Mouse (Mus musculus) monocyte, adult 5-6 weeks (primary cell): ENCODE data around the gene Nhsl1. TPM values are rescaled to one million over a fixed set of nuclear protein-coding genes. Genes with fewer than 3 reads are reported as not detected.
"Not testable (repeated sequence)": the region's sequence is repeated elsewhere in the genome, so short reads cannot be mapped to it uniquely, and the experiment has no call there.

ENCODE experiments used
- ATAC-seq: fragments of 153-309, 156-312 bp; replicated peaks from 2 replicates; pipeline ENCODE4 v1.8.0; 2017; ENCODE audit warnings: mild to moderate bottlenecking; ENCODE audit not compliant: low TSS enrichment, insufficient number of reproducible peaks, severe bottlenecking, poor library complexity, low FRiP score
- total RNA-seq: library from RNA; stranded (forward); fragments of 200-1000, 200-491, 200-594 nt; gene quantifications from 3 replicates; pipeline ENCODE4 v1.2.3, GENCODE M21; 2017

Gene Nhsl1
- total RNA-seq, 1 experiment from 2014 or later: 0.29 TPM

DNA sequence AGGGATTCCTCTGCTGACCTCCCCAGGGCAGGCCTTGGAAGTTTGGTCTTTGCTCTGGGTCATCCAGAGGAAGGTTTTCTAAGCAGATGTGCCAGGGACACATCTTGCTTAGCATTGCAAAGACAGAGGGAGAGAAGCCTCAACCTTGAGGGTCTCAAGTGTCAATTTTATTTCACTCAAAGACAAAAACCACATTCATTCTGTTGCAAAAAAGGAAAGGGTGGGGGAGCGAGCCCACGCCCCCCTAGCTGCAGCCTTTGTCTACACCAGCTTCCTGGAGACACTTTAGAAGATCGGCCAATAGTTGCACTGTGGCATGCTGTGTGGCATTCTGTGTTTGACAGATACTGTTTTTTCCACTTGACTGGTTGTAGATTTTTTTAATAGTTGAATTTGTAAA, 104.2 kb downstream of the Nhsl1 start:
- no peak for ATAC-seq

DNA sequence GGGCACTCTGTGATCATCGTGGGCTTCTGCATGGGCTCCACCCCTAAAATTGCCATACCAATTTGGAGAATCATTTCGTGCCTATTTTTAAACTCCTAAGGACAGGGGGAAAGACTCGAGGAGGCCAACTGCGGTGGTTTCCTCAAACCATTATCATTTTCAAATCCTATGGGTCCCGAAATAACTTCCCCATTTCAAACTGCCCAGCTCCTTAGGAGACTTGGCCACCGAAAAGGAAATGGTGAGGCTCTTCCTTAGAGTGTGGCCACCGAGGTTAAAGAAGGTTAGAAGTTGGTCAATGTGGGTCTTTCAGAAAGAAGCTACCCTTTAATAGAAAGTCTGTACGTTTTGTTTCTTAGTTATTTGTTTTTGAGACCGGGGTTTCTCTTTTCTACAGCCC, 104.8 kb downstream of the Nhsl1 start:
- ATAC-seq: no peak

DNA sequence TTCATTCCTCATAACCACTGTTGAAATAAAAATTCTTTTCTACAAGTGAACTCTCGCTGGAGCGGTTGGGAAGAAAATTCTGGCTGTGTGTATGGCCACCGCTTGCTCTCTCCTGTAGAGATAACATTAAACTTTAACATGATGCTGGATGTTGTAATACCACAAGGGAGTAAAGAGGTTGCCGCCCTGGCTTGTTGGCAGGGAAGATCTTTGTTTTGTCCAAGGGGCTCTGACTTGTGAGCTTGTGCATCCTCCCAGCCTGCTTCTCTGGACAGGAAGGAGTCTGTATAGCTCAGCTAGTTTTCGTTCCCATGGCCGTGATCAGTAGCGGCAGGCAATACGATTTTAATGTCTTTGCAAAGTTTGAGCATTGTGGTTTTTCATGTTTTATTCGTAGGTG, 109.1 kb downstream of the Nhsl1 start:
- ATAC-seq: no peak

DNA sequence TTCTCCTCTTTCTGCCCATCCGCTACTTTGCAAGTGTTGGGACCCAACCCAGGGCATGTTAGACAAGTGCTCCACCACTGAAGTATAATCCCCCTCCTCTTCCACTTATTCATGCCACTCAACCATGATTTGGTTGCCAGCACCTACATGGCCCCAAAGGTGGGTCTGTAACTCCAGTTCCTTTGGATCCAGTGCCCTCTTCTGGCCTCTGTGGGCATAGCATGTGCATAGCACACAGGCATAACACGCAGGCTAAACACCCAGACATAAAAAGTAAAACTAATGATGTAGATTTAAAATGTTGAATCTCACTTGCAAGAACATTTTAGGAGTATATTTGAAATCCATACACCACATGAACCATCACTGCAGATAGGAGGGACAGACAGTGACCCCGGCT, 110.7 kb downstream of the Nhsl1 start:
- no peak for ATAC-seq

DNA sequence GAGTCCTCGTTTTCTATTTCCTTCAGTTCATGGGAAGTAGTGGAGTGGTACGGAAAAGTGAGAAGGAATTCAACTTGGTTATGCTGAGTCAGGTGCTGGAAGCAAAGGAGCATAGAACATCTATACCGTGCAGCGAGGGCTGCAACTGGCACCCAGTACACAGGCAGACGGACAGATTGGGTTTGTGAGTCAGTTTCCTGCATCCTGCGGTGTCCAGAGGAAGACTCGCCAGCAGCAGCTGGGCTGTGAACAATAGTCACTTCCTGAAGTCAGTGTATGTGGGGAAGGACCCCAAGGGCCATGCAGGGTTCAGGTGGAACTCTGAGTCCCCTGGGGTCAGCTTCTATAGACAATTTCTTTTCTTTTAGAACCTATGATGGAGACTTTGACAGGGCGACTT, 111.4 kb downstream of the Nhsl1 start:
- 0 out of 2 replicates have a peak, but pooled peaks have one; percentile 35 for ATAC-seq

DNA sequence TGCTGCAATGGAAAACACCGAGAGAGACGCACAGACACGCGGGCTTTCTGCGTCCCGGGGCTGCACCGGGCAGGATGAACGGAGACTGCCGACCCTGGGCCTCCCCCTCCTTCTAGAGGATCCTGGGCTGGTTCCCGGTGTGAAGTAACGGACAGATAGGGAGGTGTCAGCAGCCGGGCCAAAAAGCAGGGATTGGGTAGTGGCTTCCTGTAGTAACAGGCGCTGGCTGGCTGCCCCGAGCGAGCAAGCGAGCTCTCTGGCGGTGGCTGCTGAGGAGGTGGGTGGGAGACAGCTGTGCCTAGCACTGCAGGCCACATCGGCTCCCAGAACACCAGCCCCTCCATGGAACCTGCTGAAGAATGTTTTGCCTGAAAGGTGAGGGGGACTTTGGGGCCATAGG, 112.2 kb downstream of the Nhsl1 start:
- 0 out of 2 replicates have a peak, but pooled peaks have one; percentile 17 for ATAC-seq

DNA sequence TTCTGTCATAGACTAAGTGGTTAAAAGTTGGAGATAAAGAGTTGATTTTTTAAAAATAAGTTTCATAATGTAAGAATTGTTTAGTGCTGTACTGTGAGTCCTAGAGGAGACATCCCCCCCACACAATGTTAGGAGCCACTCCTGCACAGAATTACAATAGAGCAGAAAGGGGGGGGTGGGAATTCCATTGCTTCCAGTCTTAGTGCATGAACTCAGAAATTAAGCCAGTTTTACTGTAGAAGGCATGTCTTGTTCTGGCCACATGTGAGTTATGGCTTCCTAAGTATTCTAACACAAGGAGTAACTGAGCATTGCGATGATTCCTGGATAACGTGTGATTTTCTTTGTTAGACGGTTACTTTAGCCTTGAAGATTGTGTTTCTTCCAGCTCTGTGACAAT, 112.8 kb downstream of the Nhsl1 start:
- ATAC-seq: no peak

DNA sequence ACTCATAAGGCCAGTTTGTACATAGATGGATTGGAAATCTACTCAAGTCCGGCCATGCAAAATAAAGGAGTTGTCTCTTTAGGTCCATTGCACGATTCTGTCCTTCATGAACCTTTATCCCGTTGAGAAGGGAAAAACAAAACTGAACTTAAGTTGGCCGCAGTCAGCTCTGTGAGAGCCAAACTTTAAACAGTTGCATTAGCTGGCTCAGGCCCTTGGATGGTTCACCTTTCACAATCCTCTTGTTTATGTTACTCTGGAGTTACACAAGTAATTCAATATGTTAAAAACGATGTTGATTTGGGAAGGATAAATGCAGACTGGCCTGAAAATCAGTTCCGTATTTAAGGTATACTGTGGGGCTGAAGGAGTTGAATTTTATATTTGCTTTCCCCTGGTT, 116.7 kb downstream of the Nhsl1 start:
- no peak for ATAC-seq

DNA sequence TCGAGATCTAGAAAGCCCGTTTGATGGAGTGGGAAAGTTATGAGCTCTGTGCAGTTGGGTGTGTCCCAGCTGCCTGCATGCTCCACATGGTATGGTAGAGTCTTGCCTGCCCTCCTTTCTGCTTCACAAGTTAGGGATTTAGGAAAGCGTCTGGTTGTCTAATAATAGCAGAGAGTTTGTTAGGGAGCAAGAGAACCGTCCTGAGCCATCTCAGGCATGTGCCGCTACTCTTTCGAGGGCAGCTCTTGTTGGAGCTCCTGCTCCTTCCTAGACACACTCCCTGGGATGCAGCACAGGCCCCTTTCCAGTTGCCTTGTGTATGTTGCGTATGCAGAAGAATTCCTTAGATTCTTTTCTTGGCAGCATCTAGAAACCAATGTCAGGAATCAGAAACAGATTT, 117.2 kb downstream of the Nhsl1 start:
- no peak for ATAC-seq

DNA sequence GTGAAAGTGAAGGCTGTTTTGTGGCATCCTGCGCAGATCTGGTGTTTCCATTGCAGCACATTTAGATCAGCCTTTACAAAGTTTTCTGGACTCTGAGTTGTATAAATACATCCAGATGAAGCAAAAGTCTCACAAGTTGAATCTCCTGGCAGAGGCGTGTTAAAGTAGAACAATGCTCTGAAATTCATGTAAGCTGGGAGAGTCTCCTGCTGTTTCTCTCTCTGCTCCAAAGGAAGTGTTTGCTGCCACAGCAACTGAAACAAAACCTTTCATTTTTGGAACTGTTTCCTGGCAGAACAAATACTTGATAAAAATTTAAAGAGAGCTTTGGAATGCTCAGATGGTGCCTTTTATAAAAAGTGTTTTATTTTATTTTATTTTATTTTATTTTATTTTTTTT, 118.8 kb downstream of the Nhsl1 start:
- no peak for ATAC-seq

DNA sequence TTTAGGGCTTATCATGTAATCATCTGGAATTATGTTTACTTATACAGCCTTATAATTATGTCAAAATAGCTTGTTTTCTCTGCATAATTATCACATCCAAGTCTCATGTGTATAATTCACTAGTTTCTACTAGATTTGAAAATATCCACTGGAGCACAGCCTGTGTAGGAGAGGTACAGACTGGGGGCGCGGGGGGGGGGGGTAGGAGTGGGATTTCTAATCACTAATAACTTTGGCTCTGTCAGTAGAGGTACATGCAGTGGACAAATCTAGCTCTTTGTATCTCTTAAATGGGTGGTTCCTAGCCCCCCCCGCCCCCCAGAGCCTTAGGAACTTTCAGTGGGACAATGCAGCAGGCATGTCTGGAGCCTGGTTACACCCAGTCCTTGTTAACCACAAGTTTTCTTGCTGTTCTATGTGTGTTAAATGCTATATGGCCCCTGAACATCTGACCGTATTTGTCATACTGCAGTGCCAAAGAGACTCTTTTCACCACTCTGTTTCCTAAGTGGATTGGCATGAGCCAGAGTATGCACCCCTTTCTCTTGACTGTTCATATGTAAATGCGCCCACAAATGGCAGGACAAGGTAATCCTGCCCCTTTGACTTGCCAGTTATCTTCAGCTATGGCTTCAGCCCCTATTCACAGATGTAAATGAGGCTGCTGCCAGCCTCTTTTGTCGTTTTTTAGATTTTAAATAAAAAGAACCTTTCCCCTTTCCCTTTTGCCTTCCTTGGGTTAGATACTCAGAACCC, 127.0 kb downstream of the Nhsl1 start:
- ATAC-seq: no peak

DNA sequence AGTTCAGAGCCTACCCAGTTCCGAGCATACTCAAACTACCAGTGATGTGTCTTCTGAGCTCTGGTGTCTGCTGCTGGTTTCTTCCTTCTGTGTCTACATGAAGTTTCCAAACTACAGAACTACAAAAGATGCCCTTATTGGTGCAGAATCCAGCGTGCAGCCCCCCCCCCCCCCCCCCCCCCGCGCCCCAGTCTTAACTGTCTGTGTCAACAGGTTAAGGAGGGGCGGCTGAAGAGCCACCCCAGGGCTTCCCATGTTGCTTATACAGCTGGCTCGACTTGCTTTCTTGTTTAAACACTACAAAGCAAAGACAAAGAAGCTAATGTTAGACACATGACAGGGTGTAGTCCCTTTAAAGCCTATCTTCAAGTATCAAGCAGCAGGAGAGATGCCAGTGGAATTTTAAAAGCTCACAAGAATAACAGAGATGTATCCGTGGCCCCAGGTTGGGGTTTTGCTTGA, 127.6 kb downstream of the Nhsl1 start:
- no peak for ATAC-seq

DNA sequence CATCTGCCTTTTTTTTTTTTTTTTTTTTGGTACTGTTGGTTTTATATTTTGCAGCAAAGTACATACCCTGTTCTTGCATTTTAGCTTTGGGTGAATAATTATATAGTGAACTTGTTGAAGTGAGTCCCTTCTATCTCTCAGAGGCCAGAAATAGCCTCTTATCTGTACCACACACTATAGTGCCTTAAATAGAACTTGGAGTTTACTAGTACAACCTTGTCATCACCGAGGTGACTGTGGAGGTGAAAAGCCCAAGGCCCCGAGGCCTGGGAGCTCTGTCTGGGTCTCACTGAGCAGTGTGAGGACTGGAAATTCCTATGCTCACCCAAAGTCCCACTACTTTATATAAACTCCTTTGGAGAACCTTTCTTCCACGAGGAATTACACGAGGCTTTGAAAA, 128.5 kb downstream of the Nhsl1 start:
- no peak for ATAC-seq

DNA sequence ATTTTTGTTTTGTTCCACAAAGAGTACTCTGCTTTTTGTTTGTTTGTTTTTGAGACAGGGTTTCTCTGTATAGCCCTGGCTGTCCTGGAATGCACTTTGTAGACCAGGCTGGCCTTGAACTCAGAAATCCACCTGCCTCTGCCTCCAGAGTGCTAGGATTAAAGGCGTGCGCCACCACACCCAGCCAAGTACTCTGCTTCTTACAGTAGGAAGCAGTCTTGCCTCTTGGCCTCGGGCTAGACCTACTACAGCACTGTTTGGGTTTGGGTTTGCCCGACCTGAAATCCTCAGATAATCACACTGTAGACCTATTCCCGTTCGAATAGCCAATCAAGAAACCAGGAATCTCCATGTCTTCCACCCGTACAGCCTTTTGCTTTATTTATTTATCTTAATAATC, 130.1 kb downstream of the Nhsl1 start:
- ATAC-seq: not testable (repeated sequence)

DNA sequence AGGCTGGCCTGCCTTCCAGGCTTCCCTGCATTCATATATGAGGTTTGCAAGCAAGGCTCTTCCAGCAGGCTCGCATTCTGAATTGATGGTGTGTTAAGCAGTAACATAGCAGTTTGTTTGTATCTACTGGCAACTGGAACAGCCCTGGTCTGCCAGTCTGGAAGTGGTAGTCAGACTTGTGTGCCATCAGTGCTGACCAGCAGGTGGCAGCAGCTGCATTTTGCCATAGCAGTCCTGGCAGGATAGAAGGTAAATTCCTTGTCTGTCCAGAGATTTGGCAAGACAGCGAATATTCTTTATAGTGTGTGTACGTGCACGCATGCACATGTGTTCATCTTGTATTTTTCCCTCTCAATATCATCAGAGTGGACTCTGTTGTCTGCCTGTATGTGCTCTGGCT, 134.6 kb downstream of the Nhsl1 start:
- no peak; the same call in 1 of the 2 replicates for ATAC-seq

DNA sequence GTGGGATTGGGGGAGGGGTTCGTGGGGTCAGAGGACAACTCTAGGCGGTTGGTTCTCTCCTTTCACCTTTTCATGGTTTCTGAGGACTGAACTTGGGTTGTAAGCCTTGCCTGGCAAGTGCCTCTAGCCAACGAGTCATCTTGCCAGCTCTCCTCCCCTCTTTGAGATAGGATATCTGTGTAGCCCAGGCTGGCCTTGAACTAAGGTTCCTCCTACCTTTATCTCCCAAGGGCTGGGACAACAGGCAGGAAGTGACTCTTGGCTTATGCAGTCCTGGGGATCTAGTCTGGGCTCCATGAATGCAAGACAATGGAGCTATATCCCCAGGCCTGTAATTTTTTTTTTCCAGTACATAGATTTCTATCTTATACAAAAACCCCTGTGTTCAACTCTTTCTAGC, 135.4 kb downstream of the Nhsl1 start:
- no peak for ATAC-seq

DNA sequence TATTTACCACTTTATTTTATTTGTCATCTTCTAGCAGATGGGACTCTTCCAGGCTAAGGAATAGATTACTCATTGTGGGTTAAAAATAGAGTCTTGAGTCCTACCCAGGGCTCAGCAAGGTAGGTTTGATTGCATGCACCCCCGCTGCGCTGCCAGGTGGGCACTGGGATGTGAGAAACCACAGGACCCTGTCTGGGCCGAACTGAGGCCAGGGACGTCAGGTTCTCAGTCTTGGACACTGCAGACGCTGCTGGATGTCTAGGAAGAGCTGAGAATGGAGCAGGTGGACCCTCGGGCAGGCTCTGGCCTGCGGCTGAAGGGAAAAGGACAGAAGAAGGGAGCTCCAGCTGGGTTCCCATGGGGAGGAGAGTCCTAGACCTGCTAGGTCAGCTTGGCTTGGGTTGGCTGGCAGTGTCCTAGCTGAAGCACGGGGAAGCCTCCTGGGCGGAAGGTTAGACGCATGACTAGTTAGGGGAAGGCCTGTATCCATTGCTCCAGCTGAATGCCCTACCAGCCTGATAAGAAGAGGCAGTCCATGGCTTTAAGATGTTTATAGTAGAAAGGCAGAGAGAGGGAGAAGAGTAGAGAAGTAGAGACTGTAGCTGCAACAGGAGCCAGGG, 136.6 kb downstream of the Nhsl1 start:
- no peak; the same call in 1 of the 2 replicates for ATAC-seq

DNA sequence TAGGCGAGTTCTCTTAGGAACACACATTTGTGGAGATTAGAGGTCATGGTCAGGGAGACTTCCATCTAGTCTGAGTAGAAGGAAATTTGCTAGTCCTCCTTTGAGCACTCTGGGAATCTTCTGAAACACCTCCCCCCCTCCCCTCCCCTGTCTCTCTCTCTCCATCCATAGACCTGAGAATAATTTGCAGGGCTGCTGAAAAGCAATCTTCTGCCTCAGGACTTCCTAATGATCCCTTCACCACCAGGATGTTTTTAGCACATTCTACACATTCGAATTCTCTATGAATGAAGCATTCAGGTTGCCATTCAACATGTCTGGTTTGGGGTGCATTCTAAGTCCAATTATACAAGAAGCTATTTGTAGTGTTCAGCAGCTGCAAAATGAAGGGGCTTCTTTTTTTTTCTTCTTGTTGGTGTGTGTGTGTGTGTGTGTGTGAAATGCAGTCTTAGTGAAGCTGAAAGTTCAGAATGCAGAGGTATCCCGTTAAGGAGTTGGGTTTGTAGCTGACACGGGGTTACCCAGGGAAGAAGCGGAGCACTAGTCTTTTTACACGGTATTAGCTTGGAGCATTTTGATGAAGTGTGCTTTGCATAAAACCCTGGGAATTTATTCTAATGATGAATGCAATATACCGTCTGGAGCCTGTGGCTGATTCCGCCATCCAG, 139.2 kb downstream of the Nhsl1 start:
- ATAC-seq: no peak

DNA sequence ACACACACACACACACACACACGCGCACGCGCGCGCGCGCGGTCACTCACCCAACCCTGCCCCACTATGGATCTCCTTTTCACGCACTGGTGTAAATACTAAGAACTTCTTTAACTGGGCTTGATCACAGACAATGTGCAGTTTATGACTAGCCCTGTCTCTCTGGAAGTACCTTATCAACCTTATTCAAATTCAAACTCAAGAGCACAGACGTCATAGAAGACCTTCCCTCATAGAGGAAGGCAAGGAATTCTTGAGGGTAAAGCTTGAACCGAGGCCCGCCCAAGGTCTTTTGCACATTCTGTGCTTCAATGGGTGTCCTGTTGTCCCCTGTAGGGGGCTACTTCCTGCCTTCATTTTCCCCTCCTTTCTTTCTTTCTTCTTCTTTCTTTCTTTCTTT, 142.6 kb downstream of the Nhsl1 start:
- ATAC-seq: no peak
